Mouse (Mus musculus) heart, postnatal 36 days (tissue): ENCODE measurements around the gene Tex13a. TPM values are rescaled to one million over a fixed set of nuclear protein-coding genes. Genes with fewer than 3 reads are reported as not detected.

Experiments used
- DNase-seq, 2 experiments: peaks; one replicate each; pipeline ENCODE4 v3.0.0; 2021 to 2022
- intact Hi-C: fragments of 180-260 bp; cut with DNase I; formaldehyde crosslinking; loops from one replicate; pipeline ENCODE4 v1.15.1; 2025
- total RNA-seq, 2 experiments: library from RNA; stranded (reverse); gene quantifications; 2 replicates each; pipeline ENCODE4 v1.2.3; 2021

Gene Tex13a
- total RNA-seq = not detected

DNA sequence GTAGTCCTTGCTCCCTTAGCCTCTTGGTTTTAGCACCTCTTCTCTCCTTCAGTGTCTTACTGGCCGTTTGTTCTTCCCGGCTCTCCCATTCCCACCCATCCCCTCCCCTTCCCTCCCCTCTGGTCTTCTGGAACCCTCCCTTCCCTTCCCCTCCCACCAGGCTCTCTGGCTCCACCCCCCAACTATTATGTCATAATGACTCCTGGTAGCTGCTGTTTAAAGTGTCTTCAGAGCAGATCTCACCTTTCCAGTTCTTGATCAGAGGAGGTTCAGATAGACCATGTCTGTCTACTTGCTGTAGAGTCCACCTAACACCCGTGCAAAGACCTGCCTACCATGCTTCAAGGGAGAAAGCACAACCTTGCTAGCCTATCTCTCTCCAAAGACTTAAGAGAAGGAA lies at the start of gene Tex13a:
Gene Tex13a, minus strand, starts transcription at position 101 of the 400 bp plus-strand sequence.
- no peak for DNase-seq
- intact Hi-C loops = no loop called here

DNA sequence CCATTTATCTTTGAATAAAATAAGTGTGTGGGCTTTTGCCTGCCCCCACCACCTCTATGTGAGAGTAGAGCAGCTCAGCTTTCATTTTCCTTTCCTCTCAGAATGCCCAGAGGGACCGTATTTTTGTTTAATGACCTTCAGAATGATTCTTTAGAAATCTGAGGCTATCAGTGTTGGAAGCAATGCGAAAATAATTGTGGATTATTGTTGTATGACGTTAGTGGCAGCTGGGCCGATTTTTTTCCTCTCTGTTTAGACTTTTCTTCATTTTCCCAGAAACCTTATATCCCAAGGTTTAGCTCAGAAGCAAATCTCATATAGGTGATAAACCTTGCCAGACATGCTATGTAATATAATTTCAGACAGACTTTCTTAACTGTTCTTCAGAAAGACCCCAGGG lies 25.2 kb upstream of the Tex13a start:
- DNase-seq = no peak
- intact Hi-C loops = no loop called here

- no peak for DNase-seq
- intact Hi-C loops = no loop called here
Measured at GRCm38 (mm10) chrX:138170146-138170545, 39.2 kb downstream of the Tex13a start.
